Mouse (Mus musculus) forebrain, embryonic 15.5 days (tissue): ENCODE measurements at regions not wholly inside any gene's neighbourhood (a gene's known extent, or its start where the extent isn't known, plus 50 kb on each side); places are given as distances from the start of the nearest gene placed in this dataset.

Experiments used
- ATAC-seq: fragments of 200-750 bp; cut with Nextera tagmentation; replicated peaks from 2 replicates; pipeline ENCODE4 v1.8.0; 2017; ENCODE audit warnings: mild to moderate bottlenecking, moderate TSS enrichment, moderate library complexity
- H3K27ac ChIP-seq: fragments of 300-500 bp; sonication (generic); replicated peaks from 2 replicates; pipeline ENCODE4 v1.5.1; 2015; ENCODE audit warnings: mild to moderate bottlenecking, inconsistent platforms
- H3K27me3 ChIP-seq: fragments of 300-500 bp; sonication (generic); 2 replicates; pipeline ENCODE4 v1.6.1; 2015; ENCODE audit warnings: inconsistent platforms
- H3K36me3 ChIP-seq: fragments of 300-500 bp; sonication (generic); 2 replicates; pipeline ENCODE4 v1.6.1; 2015; ENCODE audit warnings: mild to moderate bottlenecking, inconsistent platforms
- H3K4me1 ChIP-seq: fragments of 300-500 bp; sonication (generic); 2 replicates; pipeline ENCODE4 v1.6.1; 2015; ENCODE audit warnings: inconsistent platforms
- H3K4me2 ChIP-seq: fragments of 300-500 bp; sonication (generic); replicated peaks from 2 replicates; pipeline ENCODE4 v1.6.1; 2015; ENCODE audit warnings: mild to moderate bottlenecking, inconsistent platforms
- H3K4me3 ChIP-seq: fragments of 300-500 bp; sonication (generic); 2 replicates; pipeline ENCODE4 v1.5.1; 2015; ENCODE audit warnings: mild to moderate bottlenecking, inconsistent platforms
- H3K9ac ChIP-seq: fragments of 300-500 bp; sonication (generic); replicated peaks from 2 replicates; pipeline ENCODE4 v1.6.1; 2015; ENCODE audit warnings: mild to moderate bottlenecking, inconsistent platforms
- H3K9me3 ChIP-seq: fragments of 300-500 bp; sonication (generic); 2 replicates; pipeline ENCODE4 v1.6.1; 2016; ENCODE audit warnings: inconsistent platforms
- WGBS: fragments of 180-500 bp; shearing (Covaris S2); methylation state at CpG from one replicate; pipeline ENCODE4 v1.1.7; 2015; ENCODE audit warnings: mixed read lengths; 5-methylcytosine and 5-hydroxymethylcytosine counted together

DNA sequence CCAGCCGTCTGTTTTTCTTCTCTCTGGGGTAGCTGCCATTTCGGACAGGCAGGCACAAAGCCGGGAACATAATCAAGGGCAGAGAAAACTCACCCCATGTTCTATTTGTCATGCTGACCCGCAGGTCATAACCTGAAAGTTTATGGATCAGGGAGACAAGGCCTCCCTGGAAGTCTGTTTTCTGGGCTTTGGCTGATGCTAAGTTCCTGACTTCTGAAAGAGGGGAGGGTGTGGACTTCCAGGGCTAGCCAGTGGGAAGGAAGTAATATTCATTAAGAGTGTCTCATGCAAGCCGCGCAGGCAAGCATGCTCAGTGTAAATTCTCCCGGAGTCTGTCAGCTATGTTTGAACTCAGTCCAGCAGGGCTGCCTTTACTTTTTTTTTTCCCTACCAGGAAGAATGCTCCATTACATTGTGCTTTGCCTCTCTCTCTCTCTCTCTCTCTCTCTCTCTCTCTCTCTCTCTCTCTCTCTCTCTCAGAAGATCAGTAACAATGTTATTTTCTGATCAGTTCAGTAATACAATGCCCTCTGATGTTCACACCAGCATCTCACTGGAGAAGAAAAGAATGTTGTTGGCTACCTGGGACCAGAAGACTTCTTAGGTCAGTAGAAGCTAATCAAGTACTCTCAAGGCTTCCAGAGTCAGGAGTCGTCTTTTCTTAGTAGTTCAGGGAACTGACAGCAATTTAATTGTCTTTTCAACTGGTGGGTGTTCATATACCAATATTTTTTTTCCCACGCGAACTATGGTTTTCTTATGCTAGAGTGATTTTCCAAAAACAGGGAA is 165.5 kb upstream of the Ubash3b start:
- Histone ChIP-seq H3K9me3 (no peaks in the 10 kb centered on the region), H3K4me1 (peaks cover 30% of the 10 kb centered on the region), H3K4me3 (0 out of 2 replicates have a peak overlapping the region, but pooled peaks have one; percentile 12), H3K27me3 (no peaks in the 10 kb centered on the region), H3K4me2 (peak overlapping the region; percentile 28), H3K36me3 (no peaks in the 10 kb centered on the region), H3K27ac (peak overlapping the region; percentile 78), H3K9ac (0 out of 2 replicates have a peak overlapping the region, but pooled peaks have one; percentile 13)
- WGBS, result 13% methylated on average over 10 of the region's 10 CpGs
- no peak; the same call in 1 of the 2 replicates for ATAC-seq

DNA sequence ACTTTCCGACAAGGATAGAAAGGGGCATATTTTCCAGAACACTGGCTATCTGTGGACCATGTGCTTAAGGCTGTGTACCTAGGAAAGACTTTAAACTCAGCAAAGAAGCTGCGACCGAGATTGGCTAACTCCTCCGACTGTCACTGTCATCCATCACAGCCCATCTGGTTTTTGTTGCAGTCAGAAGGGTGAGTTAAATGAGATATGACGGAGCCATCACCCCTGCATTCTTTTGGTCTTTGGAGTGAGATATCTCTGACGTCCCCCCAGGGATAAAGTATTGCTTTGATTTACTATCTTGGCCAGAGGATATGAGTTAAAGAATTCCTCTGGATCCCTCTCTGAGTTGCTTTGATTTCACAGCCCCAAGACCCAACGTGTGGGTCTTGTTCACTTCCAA is 160.0 kb upstream of the Ubash3b start:
- no peak overlapping the region for H3K9ac ChIP-seq
- peaks cover 11% of the 10 kb centered on the region for H3K4me1 ChIP-seq
- ATAC-seq, result no peak
- no peaks in the 10 kb centered on the region for H3K36me3 ChIP-seq
- 90% methylated on average over 7 of the region's 7 CpGs for WGBS
- H3K9me3 ChIP-seq, result no peaks in the 10 kb centered on the region
- no peak overlapping the region for H3K4me2 ChIP-seq
- no peak overlapping the region for H3K4me3 ChIP-seq
- H3K27me3 ChIP-seq, result no peaks in the 10 kb centered on the region
- no peak overlapping the region for H3K27ac ChIP-seq

GRCm38 (mm10) chr9:41319066-41319465 is 157.6 kb upstream of the Ubash3b start:
- no peak for ATAC-seq
- Histone ChIP-seq H3K9ac (no peak overlapping the region), H3K4me3 (no peak overlapping the region), H3K27me3 (no peaks in the 10 kb centered on the region), H3K36me3 (no peaks in the 10 kb centered on the region), H3K27ac (no peak overlapping the region), H3K4me1 (no peaks in the 10 kb centered on the region), H3K4me2 (no peak overlapping the region), H3K9me3 (no peaks in the 10 kb centered on the region)
- 67% methylated on average over 2 of the region's 2 CpGs for WGBS

DNA sequence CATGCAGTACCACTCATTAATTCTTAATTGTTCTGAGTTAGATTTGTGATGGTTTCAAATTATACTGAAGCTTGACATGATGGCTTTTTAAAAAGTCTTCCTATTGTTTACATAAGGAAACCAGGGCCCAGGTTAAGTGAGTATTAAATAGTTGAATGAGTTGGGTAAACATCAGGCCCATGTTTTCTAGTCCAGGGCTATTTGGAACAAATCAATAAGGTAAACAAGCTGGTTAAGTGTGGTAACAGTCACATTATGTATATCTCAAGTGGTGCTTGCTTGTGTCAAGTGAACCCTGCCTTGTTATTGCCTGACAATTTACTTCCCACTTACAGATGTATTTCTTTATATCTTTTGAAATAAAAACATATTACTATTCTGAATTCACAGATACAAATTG is 144.7 kb upstream of the Ubash3b start:
- H3K9ac ChIP-seq, result no peak overlapping the region
- H3K4me2 ChIP-seq, result no peak overlapping the region
- H3K27ac ChIP-seq, result no peak overlapping the region
- no peak overlapping the region for H3K4me3 ChIP-seq
- H3K4me1 ChIP-seq, result peaks cover 16% of the 10 kb centered on the region
- no peak for ATAC-seq
- H3K27me3 ChIP-seq, result no peaks in the 10 kb centered on the region
- H3K9me3 ChIP-seq, result no peaks in the 10 kb centered on the region
- H3K36me3 ChIP-seq, result no peaks in the 10 kb centered on the region

DNA sequence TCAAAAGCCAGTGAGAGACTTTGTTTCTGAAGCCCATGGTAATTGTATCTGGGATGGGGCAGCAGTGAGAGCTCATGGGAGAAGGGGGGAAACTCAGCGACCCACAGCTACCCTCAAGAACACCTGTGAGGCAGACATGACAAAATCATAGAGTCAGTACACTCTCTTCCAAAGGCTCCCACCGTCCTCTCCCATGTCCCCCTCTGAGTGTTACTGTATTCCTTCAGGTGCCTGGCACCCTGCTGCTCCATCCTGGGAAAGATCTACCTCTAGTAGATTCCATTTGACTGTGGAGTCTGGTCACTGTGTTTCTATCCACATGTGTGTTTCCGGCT is 142.0 kb upstream of the Ubash3b start:
- peak overlapping the region; percentile 43; the same call in 1 of the 2 replicates for H3K27ac ChIP-seq
- ATAC-seq, result peak; percentile 63
- no peaks in the 10 kb centered on the region for H3K36me3 ChIP-seq
- no peak overlapping the region for H3K4me3 ChIP-seq
- 31% methylated on average over 3 of the region's 3 CpGs for WGBS
- H3K27me3 ChIP-seq, result no peaks in the 10 kb centered on the region
- H3K9me3 ChIP-seq, result no peaks in the 10 kb centered on the region
- H3K4me2 ChIP-seq, result peak overlapping the region; percentile 25; the same call in 1 of the 2 replicates
- H3K4me1 ChIP-seq, result peaks cover 16% of the 10 kb centered on the region
- H3K9ac ChIP-seq, result no peak overlapping the region

DNA sequence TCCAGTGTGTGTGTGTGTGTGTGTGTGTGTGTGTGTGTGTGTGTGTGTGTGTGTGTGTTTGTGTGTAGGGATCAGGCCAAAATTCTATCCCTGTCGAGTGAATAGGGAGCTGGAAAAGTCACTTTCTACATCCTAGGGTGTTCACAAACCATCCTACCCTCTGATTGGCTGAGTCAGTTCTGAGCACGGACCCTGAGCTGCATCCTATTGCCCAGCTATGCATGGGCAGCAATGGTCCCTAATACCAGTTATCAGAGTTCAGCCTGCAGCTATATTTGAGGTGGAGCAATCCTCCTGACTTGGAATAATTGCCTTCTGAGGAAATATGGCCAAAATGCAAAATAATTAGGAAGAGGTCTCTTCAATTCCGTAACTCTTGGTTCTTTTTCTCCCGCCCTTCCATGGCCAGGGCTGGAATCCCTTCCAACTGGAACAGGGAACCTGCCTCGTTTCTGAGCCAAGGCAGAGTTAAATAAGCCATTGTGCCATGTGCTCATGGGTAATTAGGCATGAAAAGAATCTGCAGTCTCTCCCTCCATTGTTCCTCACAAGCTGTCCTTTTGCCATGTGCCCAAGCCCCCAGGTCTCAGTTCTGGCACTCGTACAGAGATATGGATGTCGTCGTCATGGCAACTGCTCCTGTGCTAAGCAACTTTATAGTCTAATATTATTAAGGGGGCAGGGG is 141.5 kb upstream of the Ubash3b start:
- Histone ChIP-seq H3K27ac (peak overlapping the region; percentile 43), H3K27me3 (no peaks in the 10 kb centered on the region), H3K9me3 (no peaks in the 10 kb centered on the region), H3K4me1 (peaks cover 16% of the 10 kb centered on the region), H3K36me3 (no peaks in the 10 kb centered on the region), H3K4me3 (no peak overlapping the region), H3K9ac (no peak overlapping the region), H3K4me2 (peak overlapping the region; percentile 25; the same call in 1 of the 2 replicates)
- peak; percentile 85 for ATAC-seq
- 12% methylated on average over 8 of the region's 8 CpGs for WGBS

GRCm38 (mm10) chr9:41286145-41286468 is 124.6 kb upstream of the Ubash3b start:
- peak overlapping the region; percentile 57 for H3K27ac ChIP-seq
- no peak overlapping the region for H3K4me2 ChIP-seq

GRCm38 (mm10) chr9:41285266-41286144 is 124.0 kb upstream of the Ubash3b start:
- Histone ChIP-seq H3K9me3 (no peaks in the 10 kb centered on the region), H3K4me3 (no peak overlapping the region), H3K4me1 (peaks cover 22% of the 10 kb centered on the region), H3K27me3 (no peaks in the 10 kb centered on the region), H3K36me3 (no peaks in the 10 kb centered on the region), H3K27ac (peak overlapping the region; percentile 57), H3K4me2 (no peak overlapping the region), H3K9ac (no peak overlapping the region)
- peak; percentile 73; the same call in 1 of the 2 replicates for ATAC-seq
- 16% methylated on average over 8 of the region's 8 CpGs for WGBS

More at GRCm38 (mm10) chr9:41286145-41286468, 124.6 kb upstream of the Ubash3b start:
- Histone ChIP-seq H3K9me3 (no peaks in the 10 kb centered on the region), H3K27me3 (no peaks in the 10 kb centered on the region), H3K4me3 (no peak overlapping the region), H3K36me3 (no peaks in the 10 kb centered on the region), H3K4me1 (peaks cover 22% of the 10 kb centered on the region), H3K9ac (no peak overlapping the region)
- ATAC-seq, result peak; percentile 64
- WGBS, result 32% methylated on average over 4 of the region's 4 CpGs

- peaks cover 14% of the 10 kb centered on the region for H3K4me1 ChIP-seq
- H3K9me3 ChIP-seq, result no peaks in the 10 kb centered on the region
- H3K27me3 ChIP-seq, result no peaks in the 10 kb centered on the region
- H3K4me3 ChIP-seq, result no peak overlapping the region
- no peak overlapping the region for H3K27ac ChIP-seq
- no peak overlapping the region for H3K9ac ChIP-seq
- 83% methylated on average over 2 of the region's 2 CpGs for WGBS
- H3K36me3 ChIP-seq, result no peaks in the 10 kb centered on the region
- H3K4me2 ChIP-seq, result no peak overlapping the region
- ATAC-seq, result no peak
Observed at GRCm38 (mm10) chr9:41277726-41278125, 116.2 kb upstream of the Ubash3b start.

GRCm38 (mm10) chr9:41273839-41274271 is 112.4 kb upstream of the Ubash3b start:
- H3K9ac ChIP-seq, result peak overlapping the region; percentile 67
- H3K27ac ChIP-seq, result peak overlapping the region; percentile 93
- H3K27me3 ChIP-seq, result no peaks in the 10 kb centered on the region
- ATAC-seq, result peak; percentile 76
- no peaks in the 10 kb centered on the region for H3K9me3 ChIP-seq
- no peaks in the 10 kb centered on the region for H3K36me3 ChIP-seq
- peak overlapping the region; percentile 70 for H3K4me2 ChIP-seq
- peak overlapping the region; percentile 41 for H3K4me3 ChIP-seq
- H3K4me1 ChIP-seq, result peaks cover 18% of the 10 kb centered on the region
- 1% methylated on average over 13 of the region's 13 CpGs for WGBS

DNA sequence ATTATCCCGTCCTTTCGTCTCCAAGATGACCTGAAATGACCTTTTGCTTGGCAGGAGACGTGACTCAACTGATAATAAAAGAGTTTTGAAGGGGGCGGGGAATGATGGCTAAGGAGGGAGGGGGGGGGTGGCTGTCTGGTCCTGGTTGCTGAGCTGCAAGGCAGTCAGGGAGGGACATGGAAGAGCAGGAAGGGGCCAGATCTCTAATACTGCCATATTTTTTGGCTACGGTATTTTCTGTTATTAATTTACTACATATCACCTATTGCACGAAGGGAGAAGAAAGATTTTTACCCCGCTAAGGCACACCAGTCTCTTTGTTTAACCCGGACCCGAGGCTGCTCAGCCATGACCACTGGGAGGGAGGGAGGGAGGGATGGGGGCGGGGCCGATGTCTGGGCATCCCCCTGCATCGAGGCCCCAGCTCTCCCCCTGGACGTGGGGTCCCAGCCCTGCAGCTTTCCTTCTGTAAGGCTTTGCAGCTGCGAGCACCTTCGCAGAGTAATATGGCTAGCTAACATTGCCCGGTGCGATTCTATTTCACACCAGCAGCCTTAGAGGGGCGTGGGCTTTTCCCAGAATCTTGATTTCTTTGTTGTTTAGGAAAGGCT is 111.8 kb upstream of the Ubash3b start:
- Histone ChIP-seq H3K4me3 (peak overlapping the region; percentile 41), H3K27me3 (no peaks in the 10 kb centered on the region), H3K9me3 (no peaks in the 10 kb centered on the region), H3K27ac (peak overlapping the region; percentile 93), H3K4me2 (peak overlapping the region; percentile 70), H3K36me3 (no peaks in the 10 kb centered on the region), H3K9ac (peak overlapping the region; percentile 67), H3K4me1 (peaks cover 18% of the 10 kb centered on the region)
- ATAC-seq, result peak; percentile 96
- WGBS, result under 1% methylated on average over 18 of the region's 18 CpGs
